Mouse (Mus musculus) stomach, postnatal 0 days (tissue): ENCODE measurements around the gene Prok1.

Experiments
- CTCF ChIP-seq: IDR thresholded peaks from 2 replicates; pipeline ENCODE4 v1.5.1; 2016; ENCODE audit warnings: antibody characterized with exemption, low read depth, mild to moderate bottlenecking, moderate library complexity
- EP300 ChIP-seq: optimal IDR thresholded peaks from 2 replicates; pipeline ENCODE3; 2016; ENCODE audit warnings: antibody characterized with exemption

DNA sequence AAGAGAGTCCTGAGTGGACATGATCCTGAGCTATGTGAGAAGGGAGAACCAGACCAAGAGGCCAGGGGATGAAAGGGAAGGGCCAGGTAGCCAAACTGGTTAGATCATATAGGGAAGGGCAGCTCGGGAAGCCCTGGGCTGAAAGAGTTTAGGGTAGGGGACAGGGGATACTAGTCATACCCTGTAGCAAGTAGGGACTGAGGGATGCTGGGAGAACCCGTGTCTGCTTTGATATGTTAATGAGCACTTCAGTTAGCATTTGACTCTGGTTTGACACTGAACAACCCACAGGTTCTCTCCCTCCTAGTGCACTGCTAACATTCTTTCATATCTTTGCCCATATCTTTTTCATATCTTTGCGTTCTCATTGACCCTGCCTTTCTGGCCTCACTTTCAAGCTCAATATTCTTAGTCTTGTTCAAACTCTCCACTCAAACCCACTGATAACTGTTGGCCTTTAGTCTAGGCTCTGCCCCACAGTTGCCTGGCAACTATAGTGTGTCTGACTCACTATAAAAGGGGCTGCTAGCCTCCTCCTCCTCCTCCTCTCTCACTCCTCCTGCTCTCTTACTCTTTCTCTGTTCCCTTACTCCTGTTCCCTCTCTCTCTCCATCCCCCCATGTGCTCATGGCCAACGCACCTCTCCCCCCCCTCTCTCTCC, 32.9 kb downstream of the Prok1 start:
- no peak for TF ChIP-seq CTCF
- TF ChIP-seq EP300: no peak
